Mouse (Mus musculus) stomach, postnatal 0 days (tissue): ENCODE measurements around the gene Cadm4.

Source experiments
- CTCF ChIP-seq: IDR thresholded peaks from 2 replicates; pipeline ENCODE4 v1.5.1; 2016; ENCODE audit warnings: antibody characterized with exemption, low read depth, mild to moderate bottlenecking, moderate library complexity
- EP300 ChIP-seq: optimal IDR thresholded peaks from 2 replicates; pipeline ENCODE3; 2016; ENCODE audit warnings: antibody characterized with exemption

DNA sequence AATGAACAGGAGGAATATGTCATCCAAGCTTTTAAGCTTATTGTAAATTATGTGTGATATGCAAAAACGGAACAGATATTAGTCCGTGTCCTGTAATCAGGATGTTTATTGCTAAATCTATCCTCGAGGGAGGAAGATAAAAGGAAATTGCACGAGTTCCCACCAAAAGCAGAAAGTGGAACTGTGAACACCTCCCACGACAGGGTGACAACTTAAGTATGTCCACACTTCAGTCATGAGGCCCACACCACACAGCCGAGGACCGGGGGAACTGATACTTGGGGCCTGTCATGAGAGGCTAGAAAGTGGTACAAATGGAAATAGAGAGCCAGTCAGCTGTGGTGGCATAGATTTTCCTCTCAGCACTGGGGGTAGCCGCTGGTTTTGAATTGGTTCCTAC, 39.5 kb upstream of the Cadm4 start:
- TF ChIP-seq CTCF (no peak), EP300 (no peak)
